Mouse (Mus musculus): ENCODE results near the gene Rnf212.
"Not testable (repeated sequence)": the region's sequence is repeated elsewhere in the genome, so short reads cannot be mapped to it uniquely, and the experiment has no call there.

DNA sequence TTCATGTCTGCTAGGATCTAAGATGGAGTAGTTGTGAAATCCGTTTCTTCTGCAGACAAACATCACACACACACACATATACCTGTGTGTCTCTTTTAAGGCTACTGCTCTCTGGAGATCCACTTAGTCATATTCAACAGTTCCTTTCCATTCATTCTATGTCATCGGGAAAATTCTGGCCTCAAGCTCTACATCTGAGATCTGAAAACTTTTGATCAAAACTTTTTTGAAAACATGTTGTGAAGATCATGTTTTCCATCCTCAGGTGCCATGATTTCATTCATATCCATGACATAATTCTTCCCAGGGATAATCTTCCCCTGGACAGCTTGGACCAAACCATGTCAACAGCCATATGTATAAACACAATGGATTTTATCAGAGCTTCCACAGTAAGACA lies 34.0 kb upstream of the Rnf212 start, which contains the start of gene Vmn2r8:
- TF ChIP-seq CTCF (IDR thresholded peaks at IDR 0.05; ENCODE audit: extremely low read depth, insufficient read depth, insufficient read length, insufficient replicate concordance); POLR2A (IDR thresholded peaks at IDR 0.05; ENCODE audit: low read depth, low read length): not testable (repeated sequence)
